Mouse (Mus musculus): ENCODE results near the gene Fbxo48.

Fbxo48 gene

DNA sequence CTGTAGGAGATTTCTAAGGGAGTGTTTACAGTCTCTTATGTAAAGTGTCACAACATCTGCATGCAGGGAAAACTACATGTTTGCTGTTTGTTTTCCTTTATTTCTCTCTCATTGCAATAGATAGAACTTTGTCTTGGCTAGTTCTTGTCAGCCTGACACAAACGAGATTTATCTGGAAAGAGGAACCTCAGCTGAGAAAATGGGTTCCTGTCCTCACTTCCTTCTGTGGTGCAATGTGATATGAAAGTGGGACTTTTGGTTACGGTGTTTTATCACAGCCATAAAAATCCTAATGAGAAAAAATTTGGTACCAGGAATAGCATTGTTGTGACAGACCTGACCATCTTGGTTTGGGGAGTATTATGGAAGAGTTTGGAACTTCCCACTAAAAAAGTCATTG lies 18.5 kb downstream of the Fbxo48 start:
- no peak for DNase-seq (ENCODE audit: low spot score in 2 of 2)

DNA sequence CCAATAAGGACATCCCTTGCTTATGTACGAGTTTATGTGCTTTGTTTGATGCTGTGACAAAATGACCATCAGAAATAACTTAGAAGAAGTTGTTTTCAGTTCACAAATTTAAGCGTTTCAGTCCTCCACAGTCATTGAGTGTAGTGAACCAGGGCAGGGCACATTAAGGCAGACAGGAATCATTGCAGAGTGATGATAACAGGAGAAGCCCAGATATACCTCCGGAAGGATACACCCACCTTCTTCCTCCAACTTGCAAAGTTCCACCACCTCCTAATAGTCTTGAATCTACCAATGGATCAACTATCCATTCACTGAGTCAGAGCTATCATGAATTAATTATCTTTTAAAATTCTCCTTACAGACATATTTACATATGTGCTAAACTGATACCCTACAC lies 20.9 kb downstream of the Fbxo48 start:
- no peak for DNase-seq (ENCODE audit: low spot score in 2 of 2)

GRCm38 (mm10) chr11:16973086-16973485 lies 21.9 kb downstream of the Fbxo48 start:
- no peak for DNase-seq (ENCODE audit: low spot score in 2 of 2)

DNA sequence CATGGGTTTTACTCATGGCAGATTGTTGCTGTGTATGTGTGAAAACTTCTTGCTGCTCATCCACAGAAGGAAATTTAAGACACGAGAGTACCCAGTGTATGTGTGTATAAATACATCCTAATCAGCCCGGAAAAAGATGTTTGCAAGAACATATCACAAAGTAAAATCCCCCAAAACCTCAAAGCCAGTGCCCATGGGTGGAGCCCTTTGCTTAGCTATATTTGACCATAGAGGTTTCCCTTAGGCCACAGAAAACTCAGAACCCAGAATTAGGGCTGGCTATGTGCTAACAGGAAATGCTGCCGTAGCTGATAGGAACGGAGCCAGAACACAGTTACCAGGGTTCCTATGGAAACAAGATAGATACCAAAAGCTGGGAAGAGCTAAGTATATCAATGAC lies 25.8 kb downstream of the Fbxo48 start:
- no peak for DNase-seq (ENCODE audit: low spot score in 2 of 2)

GRCm38 (mm10) chr11:16977611-16978010 lies 26.4 kb downstream of the Fbxo48 start:
- DNase-seq (ENCODE audit: low spot score in 2 of 2): no peak

DNA sequence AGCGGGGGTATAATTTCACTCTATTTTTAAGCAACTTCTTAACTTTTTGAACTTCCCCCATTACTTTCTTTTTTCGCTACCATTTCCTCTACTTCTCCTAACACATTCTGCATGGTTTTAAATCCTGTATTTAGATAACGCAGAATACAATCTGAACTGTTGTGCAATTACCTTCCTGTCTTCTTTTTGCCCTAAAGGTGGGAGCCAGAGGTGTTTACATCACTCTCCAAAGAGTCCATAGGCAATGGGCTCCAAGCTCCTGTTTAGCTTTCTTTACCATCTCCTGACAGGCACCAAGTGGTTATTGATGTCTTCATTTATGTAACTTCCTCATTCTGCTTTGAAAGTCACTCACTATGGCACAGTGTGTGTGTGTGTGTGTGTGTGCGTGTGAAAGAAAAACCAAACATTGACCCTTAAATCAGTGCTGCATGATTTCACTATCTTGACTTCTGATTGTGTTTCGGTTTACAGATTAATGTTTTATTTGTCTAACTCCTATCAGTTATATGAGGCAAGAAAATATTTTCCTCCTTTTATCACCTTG lies 27.1 kb downstream of the Fbxo48 start:
- no peak for DNase-seq (ENCODE audit: low spot score in 2 of 2)

GRCm38 (mm10) chr11:16986550-16987187 lies 35.5 kb downstream of the Fbxo48 start:
- no peak for DNase-seq (ENCODE audit: low spot score in 2 of 2)

DNA sequence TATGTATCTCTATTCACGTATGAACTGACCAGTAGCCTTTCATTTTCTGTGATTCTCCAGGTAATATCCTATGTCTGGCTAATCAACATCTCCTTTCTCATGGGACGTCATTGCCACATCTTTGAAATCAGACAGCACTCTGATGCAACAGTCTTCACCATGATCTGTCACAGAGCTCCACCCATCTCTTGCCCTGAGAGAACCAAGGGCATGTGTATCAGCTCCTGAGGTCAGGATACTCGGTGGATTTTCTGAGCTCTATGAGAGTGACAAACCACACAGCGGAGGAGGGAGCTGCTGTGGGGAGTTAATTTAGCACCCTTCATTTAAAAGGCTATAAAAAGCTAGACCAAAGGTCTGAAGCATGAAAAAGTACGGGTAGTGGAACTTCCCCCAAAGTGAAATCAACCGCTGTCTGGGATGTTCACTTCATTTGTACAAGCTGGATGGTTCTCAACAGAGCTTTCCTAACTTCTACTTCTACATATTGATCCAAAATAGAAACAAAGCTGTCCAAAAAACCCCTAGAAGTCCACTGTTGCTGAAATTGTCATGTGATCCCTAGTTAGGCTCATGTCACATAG lies 36.7 kb downstream of the Fbxo48 start:
- DNase-seq (ENCODE audit: low spot score in 2 of 2): no peak

- DNase-seq (ENCODE audit: low spot score in 2 of 2): no peak
These were observed 38.7 kb downstream of the Fbxo48 start for GRCm38 (mm10) chr11:16989885-16990284.

DNA sequence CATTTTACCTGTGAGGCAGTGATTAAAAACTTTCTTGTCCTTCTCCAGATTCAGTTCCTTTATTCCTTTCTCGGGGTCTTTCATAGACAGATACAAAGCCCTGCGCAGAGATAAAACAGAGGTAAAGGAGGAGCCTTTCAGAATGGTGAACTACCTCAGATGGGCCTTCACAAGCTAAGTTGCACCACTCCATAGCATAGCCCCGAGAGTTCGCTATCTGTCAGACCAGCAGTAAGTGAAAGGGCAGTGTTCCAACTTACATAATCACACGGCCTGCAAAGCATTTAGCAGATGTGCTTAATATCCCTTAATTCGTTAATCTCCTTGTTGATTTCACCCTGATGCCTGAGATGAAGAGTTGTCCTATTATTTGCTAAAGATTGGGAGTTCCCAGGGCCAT lies 41.7 kb downstream of the Fbxo48 start:
- DNase-seq (ENCODE audit: low spot score in 2 of 2): no peak

GRCm38 (mm10) chr11:16996818-16997217 lies 45.6 kb downstream of the Fbxo48 start:
- DNase-seq (ENCODE audit: low spot score in 2 of 2): no peak

DNA sequence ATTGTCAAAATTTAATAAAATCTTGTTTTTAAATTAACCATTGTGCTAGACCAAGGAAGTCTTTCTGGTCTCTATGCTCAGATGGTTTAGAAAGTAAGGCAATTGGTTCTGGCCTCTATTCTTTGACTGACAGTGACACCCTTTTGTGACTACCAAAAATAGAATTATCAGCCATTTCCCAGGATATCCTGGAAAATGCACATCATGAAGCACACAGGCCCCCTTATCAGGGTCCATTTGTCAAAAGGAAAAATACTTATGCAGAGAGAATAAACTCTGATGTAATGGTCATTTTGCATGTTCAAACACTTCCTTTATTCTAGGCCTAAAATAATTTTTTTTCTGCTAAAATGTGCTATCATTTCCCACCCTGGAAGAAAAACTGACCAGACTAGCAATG lies 46.3 kb downstream of the Fbxo48 start:
- no peak for DNase-seq (ENCODE audit: low spot score in 2 of 2)

- DNase-seq (ENCODE audit: low spot score in 2 of 2): no peak
These were observed 48.2 kb downstream of the Fbxo48 start for GRCm38 (mm10) chr11:16999387-16999786.

DNA sequence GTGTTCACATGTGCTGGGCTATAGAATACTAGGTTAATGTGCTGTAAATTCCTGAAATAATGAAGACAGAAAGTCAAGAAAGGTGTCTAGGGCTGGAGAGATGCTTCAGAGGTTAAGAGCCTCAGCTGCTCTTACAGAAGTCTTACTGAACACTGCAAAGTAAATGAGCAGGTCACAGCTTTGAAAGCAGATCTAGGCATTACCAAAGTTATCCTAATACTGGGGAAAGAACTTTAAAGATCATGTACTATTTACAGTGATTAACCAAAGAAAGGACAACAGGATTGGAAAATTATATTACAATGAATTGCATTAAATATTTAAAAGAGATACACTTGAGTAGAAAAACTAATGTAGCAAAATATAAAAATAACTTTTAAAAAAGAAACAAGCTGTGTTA lies 48.8 kb downstream of the Fbxo48 start:
- no peak for DNase-seq (ENCODE audit: low spot score in 2 of 2)

- DNase-seq (ENCODE audit: low spot score in 2 of 2): no peak
These were observed 49.5 kb downstream of the Fbxo48 start for GRCm38 (mm10) chr11:17000353-17001334.

DNA sequence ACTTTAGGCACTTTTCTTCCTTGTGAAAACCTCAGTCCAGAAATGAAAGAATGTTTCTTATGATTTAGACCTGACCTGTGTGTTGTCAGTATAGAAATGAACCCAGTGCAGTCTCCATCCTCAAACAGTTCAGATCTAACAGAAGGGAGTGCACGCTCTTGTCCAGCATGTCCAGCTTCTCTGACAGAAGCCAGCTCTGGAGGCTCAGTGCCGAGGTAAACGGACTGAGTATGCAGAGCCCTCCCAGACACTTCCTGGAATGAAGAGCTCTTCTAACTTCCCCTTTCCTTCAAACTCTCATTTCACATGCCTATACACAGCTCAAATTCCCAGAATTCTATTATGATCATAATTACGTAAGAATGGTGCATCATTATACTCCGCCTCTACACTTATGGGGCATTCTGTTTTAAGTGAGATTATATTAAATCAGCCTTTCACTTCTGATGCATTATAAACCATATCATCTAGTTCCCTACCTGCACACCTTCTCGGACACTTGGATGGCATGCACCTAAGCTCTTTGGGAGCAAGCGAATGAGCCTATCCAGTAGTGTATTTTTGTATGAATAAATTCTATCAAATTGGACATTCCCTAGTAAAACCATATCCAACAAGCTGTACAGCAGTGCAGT lies 51.7 kb downstream of the Fbxo48 start:
- no peak for DNase-seq (ENCODE audit: low spot score in 2 of 2)

GRCm38 (mm10) chr11:17003757-17004156 lies 52.6 kb downstream of the Fbxo48 start:
- DNase-seq (ENCODE audit: low spot score in 2 of 2): no peak

Data from spleen, postnatal 14 days (tissue).